ENCODE assay signal across 10 mouse cellular contexts in the genomic region with DNA sequence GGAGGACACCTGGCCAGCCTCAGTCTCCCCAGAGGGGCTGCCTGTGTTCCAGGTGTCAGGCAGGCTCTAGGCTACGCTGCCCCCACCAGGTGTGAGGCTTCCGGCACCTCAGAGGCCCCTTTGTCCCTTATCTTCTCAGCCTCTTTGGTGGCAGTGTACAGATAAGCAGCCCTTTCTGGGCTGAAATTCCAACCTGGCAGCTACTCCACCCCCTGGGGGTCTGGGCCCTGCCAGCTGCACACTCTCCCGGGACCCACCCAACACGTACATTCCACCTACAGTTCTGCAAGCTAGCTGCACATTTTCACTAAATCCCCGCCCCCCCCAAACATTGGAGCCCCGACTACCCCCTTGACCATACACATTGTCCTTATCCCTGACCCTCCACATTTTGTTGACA. TPM values are rescaled to one million over a fixed set of nuclear protein-coding genes. Genes with fewer than 3 reads are reported as not detected.
DNase-seq lines count a peak whose midpoint lies in the region; ATAC-seq and TF ChIP-seq lines count a peak whose summit lies in the region.
"Had no signal": no experiment of that assay in that cellular context is flagged by ENCODE, and none has a peak within 500 bp of the region (broad histone marks: within the 10 kb centered on the region; RNA-seq: fewer than 3 reads in every experiment).

No protein-coding gene starts in this region.

- TF ChIP-seq RAD21 in MEL (IDR thresholded peaks at IDR 0.05; ENCODE audit: low read depth, low read length): no peak

- peak overlapping the region; percentile 69; the same call in 1 of the 2 replicates for H3K27ac ChIP-seq in heart, embryonic 15.5 days
- H3K27ac ChIP-seq in MEL (ENCODE audit: control insufficient read depth, low read depth, low read length): no peak overlapping the region
- H3K27ac ChIP-seq in forebrain, embryonic 16.5 days (ENCODE audit: low read length): no peak overlapping the region
- peak overlapping the region; percentile 97 for H3K27ac ChIP-seq in macrophage

- H3K36me3 ChIP-seq in heart, embryonic 15.5 days: no peaks in the 10 kb centered on the region
- H3K36me3 ChIP-seq in MEL (ENCODE audit: control insufficient read depth in 1 of 2, insufficient read depth in 2 of 2, low read length in 2 of 2) (peaks cover 0 to 29% of the 10 kb centered on the region in 2 experiments; a peak in 2 of 4 replicates), macrophage (ENCODE audit: inconsistent target) (no peaks in the 10 kb centered on the region)
- no peaks in the 10 kb centered on the region for H3K36me3 ChIP-seq in forebrain, embryonic 16.5 days (ENCODE audit: control insufficient read depth, insufficient read depth)

- peak overlapping the region; percentile 46; the same call in 1 of the 2 replicates for H3K4me2 ChIP-seq in heart, embryonic 15.5 days
- H3K4me2 ChIP-seq in forebrain, embryonic 16.5 days (ENCODE audit: low read length): no peak overlapping the region

- H3K79me2 ChIP-seq in MEL (ENCODE audit: control insufficient read depth, insufficient read depth, low read length, poor library complexity): no peaks in the 10 kb centered on the region
- H3K79me2 ChIP-seq in macrophage (ENCODE audit: inconsistent target): no peaks in the 10 kb centered on the region

- H3K9me3 ChIP-seq in heart, embryonic 15.5 days (replicated peaks): no peaks in the 10 kb centered on the region
- no peaks in the 10 kb centered on the region for H3K9me3 ChIP-seq in MEL (replicated peaks; ENCODE audit: insufficient read depth, low read length)
- H3K9me3 ChIP-seq in forebrain, embryonic 16.5 days (ENCODE audit: control insufficient read depth, low read length): no peaks in the 10 kb centered on the region

- no peak for DNase-seq in heart, adult 8-10 months (ENCODE audit: low spot score)
- no peak for DNase-seq in MEL (ENCODE audit: low read depth, low spot score)
- no peak for DNase-seq in adrenal gland, postnatal 14 days
- no peak for DNase-seq in adrenal gland, postnatal 4 days (ENCODE audit: low spot score in 2 of 2)
- no peak for DNase-seq in gastrocnemius, adult 8-10 months (ENCODE audit: low spot score in 2 of 2)

- no peak overlapping the region for H3K4me3 ChIP-seq in heart, embryonic 15.5 days
- no peak overlapping the region; a peak in 1 of 4 replicates for H3K4me3 ChIP-seq in MEL (ENCODE audit: control insufficient read depth in 1 of 2, insufficient read depth in 1 of 2, low read depth in 2 of 2, low read length in 2 of 2)
- H3K4me3 ChIP-seq in forebrain, embryonic 16.5 days (replicated peaks; ENCODE audit: low read length): no peak overlapping the region
- no peak overlapping the region for H3K4me3 ChIP-seq in macrophage (ENCODE audit: inconsistent target)

- WGBS in heart, embryonic 15.5 days: 16% methylated on average over 6 of the region's 6 CpGs
- 18% methylated on average over 6 of the region's 6 CpGs for WGBS in forebrain, embryonic 16.5 days
- 88% methylated on average over 5 of the region's 6 CpGs for WGBS in macrophage (ENCODE audit: missing documents)

- peaks cover 6% of the 10 kb centered on the region; the same call in 1 of the 2 replicates for H3K27me3 ChIP-seq in heart, embryonic 15.5 days
- H3K27me3 ChIP-seq in MEL (ENCODE audit: control insufficient read depth in 1 of 2, insufficient read depth in 2 of 2, low read length in 2 of 2): peaks cover 3 to 5% of the 10 kb centered on the region in 2 experiments
- no peaks in the 10 kb centered on the region for H3K27me3 ChIP-seq in forebrain, embryonic 16.5 days (replicated peaks; ENCODE audit: control insufficient read depth, insufficient read depth, low read length)

- no peak for TF ChIP-seq POLR2A in MEL (IDR thresholded peaks at IDR 0.05; ENCODE audit: control insufficient read depth in 1 of 2, insufficient read depth in 1 of 2, low read depth in 1 of 2, low read length in 2 of 2, poor library complexity in 1 of 2)

- no peak for TF ChIP-seq CTCF in MEL (IDR thresholded peaks at IDR 0.05 in 2 of 3, conservative IDR thresholded peaks at IDR 0.05 in 1 of 3; ENCODE audit: control insufficient read depth in 1 of 3, insufficient read depth in 1 of 3, low read depth in 2 of 3, low read length in 3 of 3, poor library complexity in 1 of 3, severe bottlenecking in 1 of 3)

- peak; percentile 59 to 76; a peak in 3 of 4 replicates for TF ChIP-seq EP300 in MEL (IDR thresholded peaks at IDR 0.05; ENCODE audit: low read depth in 1 of 2, low read length in 2 of 2)

- H3K4me1 ChIP-seq in heart, embryonic 15.5 days (replicated peaks): peaks cover 21% of the 10 kb centered on the region
- peaks cover 22 to 35% of the 10 kb centered on the region in 2 experiments for H3K4me1 ChIP-seq in MEL (ENCODE audit: control insufficient read depth in 1 of 2, insufficient read depth in 2 of 2, low read length in 2 of 2)
- peaks cover 28% of the 10 kb centered on the region for H3K4me1 ChIP-seq in forebrain, embryonic 16.5 days (replicated peaks; ENCODE audit: control insufficient read depth, insufficient read depth, low read length)

- H3K9ac ChIP-seq in heart, embryonic 15.5 days: no peak overlapping the region
- peak overlapping the region; percentile 49 for H3K9ac ChIP-seq in MEL (ENCODE audit: control insufficient read depth, low read depth, low read length, poor library complexity, severe bottlenecking)
- no peak overlapping the region; the same call in 1 of the 2 replicates for H3K9ac ChIP-seq in forebrain, embryonic 16.5 days (replicated peaks; ENCODE audit: low read depth, low read length)

- ATAC-seq in heart, embryonic 15.5 days (replicated peaks; ENCODE audit: insufficient number of reproducible peaks, insufficient read depth, low FRiP score, low read depth): no peak
- peak; percentile 34; the same call in 1 of the 2 replicates for ATAC-seq in forebrain, embryonic 16.5 days

RNA-seq across cellular contexts. Expression of a gene that starts 13.0 kb away (rescaled TPM):
- polyA plus RNA-seq in heart, embryonic 15.5 days (2015; fragmentation: Nextera tagmentation; extraction: Ambion mirVana): 4.1 and 7.1 TPM in 2 replicates
- total RNA-seq in heart, adult 8-10 months (2022): 10 to 100 TPM; 11.9 to 16.5 (median 14.3) TPM
- total RNA-seq in MEL (2012; rRNA removed): not detected in 2 replicates
- not detected for polyA plus RNA-seq in MEL (2012; ENCODE audit: insufficient read depth in 1 of 2, insufficient read length in 2 of 2, low read depth in 1 of 2, low replicate concordance in 2 of 2, missing spikeins in 1 of 2)
- polyA plus RNA-seq in forebrain, embryonic 16.5 days (2015; fragmentation: Nextera tagmentation; extraction: Ambion mirVana): 11.0 and 14.9 TPM in 2 replicates
- 10 to 100 TPM in 1 of 26 experiments, 1 to 10 TPM in 6, under 1 TPM in 5, not detected in 14; 0.20 to 10.5 (median 1.9) TPM for total RNA-seq in macrophage (2018; cell fraction: chromatin; rRNA removed)
- total RNA-seq in macrophage (2018; cell fraction: cytosol; rRNA removed): under 1 TPM in 12 of 26 experiments, not detected in 14; 0.06 to 0.38 (median 0.18) TPM
- total RNA-seq in macrophage (2018; cell fraction: nucleus; rRNA removed): 1 to 10 TPM in 5 of 26 experiments, under 1 TPM in 6, not detected in 15; 0.18 to 2.8 (median 0.89) TPM
- 0.08 to 0.93 TPM in 2 of 3 replicates, not detected in the other for polyA plus RNA-seq in macrophage (2018)
- 22.8 and 25.9 TPM in 2 replicates for total RNA-seq in adrenal gland, postnatal 14 days (2021)
- 10 to 100 TPM; 28.9 to 32.8 TPM for total RNA-seq in adrenal gland, postnatal 4 days (2021)
- 1 to 10 TPM; 3.3 to 4.6 (median 4.3) TPM for total RNA-seq in gastrocnemius, adult 8-10 months (2022)

RNA-seq across cellular contexts. Expression of a gene that starts 43.8 kb away (rescaled TPM):
- 0.53 and 0.98 TPM in 2 replicates for polyA plus RNA-seq in heart, embryonic 15.5 days (2015; fragmentation: Nextera tagmentation; extraction: Ambion mirVana)
- not detected for total RNA-seq in heart, adult 8-10 months (2022)
- 0.27 TPM in 1 of 2 replicates, not detected in the other for total RNA-seq in MEL (2012; rRNA removed)
- 100 to 1,000 TPM in 1 of 2 experiments, not detected in 1; 326 TPM for polyA plus RNA-seq in MEL (2012; ENCODE audit: insufficient read depth in 1 of 2, insufficient read length in 2 of 2, low read depth in 1 of 2, low replicate concordance in 2 of 2, missing spikeins in 1 of 2)
- 1.2 and 1.4 TPM in 2 replicates for polyA plus RNA-seq in forebrain, embryonic 16.5 days (2015; fragmentation: Nextera tagmentation; extraction: Ambion mirVana)
- 1 to 10 TPM in 8 of 26 experiments, not detected in 18; 2.2 to 2.9 (median 2.5) TPM for total RNA-seq in macrophage (2018; cell fraction: chromatin; rRNA removed)
- total RNA-seq in macrophage (2018; cell fraction: cytosol; rRNA removed): under 1 TPM in 1 of 26 experiments, not detected in 25; 0.14 TPM
- total RNA-seq in macrophage (2018; cell fraction: nucleus; rRNA removed): 1 to 10 TPM in 4 of 26 experiments, not detected in 22; 1.4 to 4.9 (median 1.9) TPM
- not detected in 3 replicates for polyA plus RNA-seq in macrophage (2018)
- total RNA-seq in adrenal gland, postnatal 14 days (2021): 0.34 and 0.41 TPM in 2 replicates
- 1 to 10 TPM in 1 of 2 experiments, under 1 TPM in 1; 0.73 to 1.6 TPM for total RNA-seq in adrenal gland, postnatal 4 days (2021)
- total RNA-seq in gastrocnemius, adult 8-10 months (2022): not detected
- total RNA-seq: layer of hippocampus, postnatal 25 days; neutrophil, adult 5-6 weeks had no signal

RNA-seq across cellular contexts. Expression of a gene that starts 47.5 kb away (rescaled TPM):
- polyA plus RNA-seq in heart, embryonic 15.5 days (2015; fragmentation: Nextera tagmentation; extraction: Ambion mirVana): 123 and 147 TPM in 2 replicates
- 10 to 100 TPM; 34.0 to 45.4 (median 39.7) TPM for total RNA-seq in heart, adult 8-10 months (2022)
- 80.2 and 87.6 TPM in 2 replicates for total RNA-seq in MEL (2012; rRNA removed)
- polyA plus RNA-seq in MEL (2012; ENCODE audit: insufficient read depth in 1 of 2, insufficient read length in 2 of 2, low read depth in 1 of 2, low replicate concordance in 2 of 2, missing spikeins in 1 of 2) (100 to 1,000 TPM; 125 to 143 TPM), macrophage (2018) (48.8 to 74.7 TPM (median 61.8 TPM) in 3 replicates)
- 294 and 303 TPM in 2 replicates for polyA plus RNA-seq in forebrain, embryonic 16.5 days (2015; fragmentation: Nextera tagmentation; extraction: Ambion mirVana)
- total RNA-seq in macrophage (2018; cell fraction: chromatin; rRNA removed): 100 to 1,000 TPM; 444 to 782 (median 601) TPM
- 10 to 100 TPM; 37.5 to 67.0 (median 48.9) TPM for total RNA-seq in macrophage (2018; cell fraction: cytosol; rRNA removed)
- 100 to 1,000 TPM; 209 to 450 (median 311) TPM for total RNA-seq in macrophage (2018; cell fraction: nucleus; rRNA removed)
- total RNA-seq in adrenal gland, postnatal 14 days (2021): 108 and 137 TPM in 2 replicates
- 100 to 1,000 TPM; 152 to 155 TPM for total RNA-seq in adrenal gland, postnatal 4 days (2021)
- total RNA-seq in gastrocnemius, adult 8-10 months (2022): 10 to 100 TPM; 21.0 to 34.8 (median 26.8) TPM

RNA-seq across cellular contexts. Expression of a gene that starts 54.0 kb away (rescaled TPM):
- polyA plus RNA-seq in heart, embryonic 15.5 days (2015; fragmentation: Nextera tagmentation; extraction: Ambion mirVana): 2.5 and 3.6 TPM in 2 replicates
- 10 to 100 TPM; 62.8 to 91.0 (median 81.6) TPM for total RNA-seq in heart, adult 8-10 months (2022)
- not detected in 2 replicates for total RNA-seq in MEL (2012; rRNA removed)
- polyA plus RNA-seq in MEL (2012; ENCODE audit: insufficient read depth in 1 of 2, insufficient read length in 2 of 2, low read depth in 1 of 2, low replicate concordance in 2 of 2, missing spikeins in 1 of 2): not detected
- 30.4 and 32.6 TPM in 2 replicates for polyA plus RNA-seq in forebrain, embryonic 16.5 days (2015; fragmentation: Nextera tagmentation; extraction: Ambion mirVana)
- total RNA-seq in macrophage (2018; cell fraction: chromatin; rRNA removed): not detected
- total RNA-seq in macrophage (2018; cell fraction: cytosol; rRNA removed): not detected
- total RNA-seq in macrophage (2018; cell fraction: nucleus; rRNA removed): not detected
- not detected in 3 replicates for polyA plus RNA-seq in macrophage (2018)
- total RNA-seq in adrenal gland, postnatal 14 days (2021): 4.9 and 85.2 TPM in 2 replicates
- 10 to 100 TPM; 10.1 to 37.4 TPM for total RNA-seq in adrenal gland, postnatal 4 days (2021)
- total RNA-seq in gastrocnemius, adult 8-10 months (2022): 10 to 100 TPM; 37.4 to 49.3 (median 45.9) TPM
- total RNA-seq: neutrophil, adult 5-6 weeks had no signal

Comparison
In these comparisons a context has a peak if more than half of its experiments do, and no peak if none do; other contexts are left out.
1. H3K27ac ChIP-seq: peak in heart, embryonic 15.5 days (single experiment) and macrophage (single experiment); none in MEL (single experiment) and forebrain, embryonic 16.5 days (single experiment).